Mouse (Mus musculus): ENCODE results near the gene Ccl6. TPM values are rescaled to one million over a fixed set of nuclear protein-coding genes. Genes with fewer than 3 reads are reported as not detected.

Gene Ccl6
- polyA plus RNA-seq, 1 experiment = 12.5 TPM

- TF ChIP-seq CTCF (IDR thresholded peaks at IDR 0.05; ENCODE audit: extremely low read depth, insufficient read depth, insufficient read length, insufficient replicate concordance) (no peak), POLR2A (IDR thresholded peaks at IDR 0.05; ENCODE audit: low read depth, low read length) (no peak)
- Histone ChIP-seq H3K4me3 (ENCODE audit: extremely low read depth, insufficient read depth, insufficient read length) (no peak overlapping the region), H3K27me3 (ENCODE audit: control insufficient read depth, insufficient read depth, low read length) (no peaks in the 10 kb centered on the region), H3K36me3 (ENCODE audit: control insufficient read depth, insufficient read depth, low read length) (no peaks in the 10 kb centered on the region), H3K27ac (ENCODE audit: insufficient read depth, low read length) (no peak overlapping the region), H3K4me1 (ENCODE audit: control insufficient read depth, insufficient read depth, insufficient read length) (peaks cover 4% of the 10 kb centered on the region; the same call in 1 of the 2 replicates)
- no peak for DNase-seq (ENCODE audit: low read depth in 1 of 2, low spot score in 2 of 2)
- 40% methylated on average over 4 of the region's 4 CpGs for WGBS
Measured at GRCm38 (mm10) chr11:83576927-83577555, 15.8 kb downstream of the Ccl6 start.

- no peak for DNase-seq (ENCODE audit: low read depth in 1 of 2, low spot score in 2 of 2)
- Histone ChIP-seq H3K27ac (ENCODE audit: insufficient read depth, low read length) (no peak overlapping the region), H3K27me3 (ENCODE audit: control insufficient read depth, insufficient read depth, low read length) (no peaks in the 10 kb centered on the region), H3K36me3 (ENCODE audit: control insufficient read depth, insufficient read depth, low read length) (no peaks in the 10 kb centered on the region), H3K4me3 (ENCODE audit: extremely low read depth, insufficient read depth, insufficient read length) (no peak overlapping the region), H3K4me1 (ENCODE audit: control insufficient read depth, insufficient read depth, insufficient read length) (peaks cover 12% of the 10 kb centered on the region; the same call in 1 of the 2 replicates)
- WGBS = 68% methylated on average over 9 of the region's 9 CpGs
- TF ChIP-seq POLR2A (IDR thresholded peaks at IDR 0.05; ENCODE audit: low read depth, low read length) = no peak
Measured at GRCm38 (mm10) chr11:83572834-83573233, 20.1 kb downstream of the Ccl6 start.

- Histone ChIP-seq H3K4me3 (ENCODE audit: extremely low read depth, insufficient read depth, insufficient read length) (no peak overlapping the region), H3K36me3 (ENCODE audit: control insufficient read depth, insufficient read depth, low read length) (no peaks in the 10 kb centered on the region), H3K27me3 (ENCODE audit: control insufficient read depth, insufficient read depth, low read length) (no peaks in the 10 kb centered on the region), H3K27ac (ENCODE audit: insufficient read depth, low read length) (no peak overlapping the region), H3K4me1 (ENCODE audit: control insufficient read depth, insufficient read depth, insufficient read length) (peaks cover 12% of the 10 kb centered on the region; the same call in 1 of the 2 replicates)
- no peak for TF ChIP-seq POLR2A (IDR thresholded peaks at IDR 0.05; ENCODE audit: low read depth, low read length)
- no peak for TF ChIP-seq CTCF (IDR thresholded peaks at IDR 0.05; ENCODE audit: extremely low read depth, insufficient read depth, insufficient read length, insufficient replicate concordance)
- WGBS = 14% methylated on average over 8 of the region's 8 CpGs
- DNase-seq (ENCODE audit: low read depth in 1 of 2, low spot score in 2 of 2) = peak in 1 of 2 experiments; percentile 24
Measured at GRCm38 (mm10) chr11:83572223-83572622, 20.7 kb downstream of the Ccl6 start.

GRCm38 (mm10) chr11:83570189-83570588, 22.7 kb downstream of the Ccl6 start:
- no peaks in the 10 kb centered on the region for H3K36me3 ChIP-seq (ENCODE audit: control insufficient read depth, insufficient read depth, low read length)
- H3K4me1 ChIP-seq (ENCODE audit: control insufficient read depth, insufficient read depth, insufficient read length) = peaks cover 12% of the 10 kb centered on the region; the same call in 1 of the 2 replicates
- peak overlapping the region; percentile 2; the same call in 1 of the 2 replicates for H3K27ac ChIP-seq (ENCODE audit: insufficient read depth, low read length)
- no peaks in the 10 kb centered on the region for H3K27me3 ChIP-seq (ENCODE audit: control insufficient read depth, insufficient read depth, low read length)
- WGBS = 56% methylated on average over 2 of the region's 2 CpGs
- no peak for DNase-seq (ENCODE audit: low read depth in 1 of 2, low spot score in 2 of 2)
- TF ChIP-seq CTCF (IDR thresholded peaks at IDR 0.05; ENCODE audit: extremely low read depth, insufficient read depth, insufficient read length, insufficient replicate concordance) (no peak), POLR2A (IDR thresholded peaks at IDR 0.05; ENCODE audit: low read depth, low read length) (no peak)
- no peak overlapping the region for H3K4me3 ChIP-seq (ENCODE audit: extremely low read depth, insufficient read depth, insufficient read length)

DNA sequence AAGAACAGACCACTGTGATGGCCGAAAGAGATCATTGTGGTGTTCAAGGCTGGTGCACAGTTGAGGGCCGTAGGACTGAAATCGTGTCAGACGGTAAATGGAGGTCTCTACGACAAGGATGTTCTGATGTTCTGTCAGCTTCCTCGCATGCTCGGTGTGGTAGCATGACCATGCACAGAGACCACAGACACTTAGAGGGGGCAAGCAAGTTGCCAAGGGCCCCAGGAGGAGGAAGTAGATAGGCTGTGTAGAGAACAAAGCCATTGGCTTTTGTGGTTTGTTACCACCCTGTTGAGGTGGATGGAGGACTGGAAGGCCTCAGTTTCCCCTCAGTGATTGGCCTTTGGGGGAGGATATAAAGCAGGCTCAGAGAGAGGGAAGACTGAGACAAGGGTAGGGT, 23.6 kb downstream of the Ccl6 start:
- H3K27ac ChIP-seq (ENCODE audit: insufficient read depth, low read length) = no peak overlapping the region
- no peak for TF ChIP-seq POLR2A (IDR thresholded peaks at IDR 0.05; ENCODE audit: low read depth, low read length)
- no peak for TF ChIP-seq CTCF (IDR thresholded peaks at IDR 0.05; ENCODE audit: extremely low read depth, insufficient read depth, insufficient read length, insufficient replicate concordance)
- peaks cover 12% of the 10 kb centered on the region; the same call in 1 of the 2 replicates for H3K4me1 ChIP-seq (ENCODE audit: control insufficient read depth, insufficient read depth, insufficient read length)
- 44% methylated on average over 7 of the region's 7 CpGs for WGBS
- no peaks in the 10 kb centered on the region for H3K27me3 ChIP-seq (ENCODE audit: control insufficient read depth, insufficient read depth, low read length)
- no peak for DNase-seq (ENCODE audit: low read depth in 1 of 2, low spot score in 2 of 2)
- H3K4me3 ChIP-seq (ENCODE audit: extremely low read depth, insufficient read depth, insufficient read length) = no peak overlapping the region
- H3K36me3 ChIP-seq (ENCODE audit: control insufficient read depth, insufficient read depth, low read length) = no peaks in the 10 kb centered on the region

- Histone ChIP-seq H3K4me3 (ENCODE audit: extremely low read depth, insufficient read depth, insufficient read length) (no peak overlapping the region), H3K36me3 (ENCODE audit: control insufficient read depth, insufficient read depth, low read length) (no peaks in the 10 kb centered on the region), H3K4me1 (ENCODE audit: control insufficient read depth, insufficient read depth, insufficient read length) (peaks cover 12% of the 10 kb centered on the region; the same call in 1 of the 2 replicates), H3K27ac (ENCODE audit: insufficient read depth, low read length) (no peak overlapping the region), H3K27me3 (ENCODE audit: control insufficient read depth, insufficient read depth, low read length) (no peaks in the 10 kb centered on the region)
- no peak for DNase-seq (ENCODE audit: low read depth in 1 of 2, low spot score in 2 of 2)
- 50% methylated on average over 3 of the region's 3 CpGs for WGBS
- TF ChIP-seq CTCF (IDR thresholded peaks at IDR 0.05; ENCODE audit: extremely low read depth, insufficient read depth, insufficient read length, insufficient replicate concordance) (no peak), POLR2A (IDR thresholded peaks at IDR 0.05; ENCODE audit: low read depth, low read length) (no peak)
Measured at GRCm38 (mm10) chr11:83568786-83569185, 24.1 kb downstream of the Ccl6 start.

- WGBS = 87% methylated on average over 9 of the region's 9 CpGs
- TF ChIP-seq POLR2A (IDR thresholded peaks at IDR 0.05; ENCODE audit: low read depth, low read length) (no peak), CTCF (IDR thresholded peaks at IDR 0.05; ENCODE audit: extremely low read depth, insufficient read depth, insufficient read length, insufficient replicate concordance) (no peak)
- Histone ChIP-seq H3K4me3 (ENCODE audit: extremely low read depth, insufficient read depth, insufficient read length) (no peak overlapping the region), H3K27ac (ENCODE audit: insufficient read depth, low read length) (no peak overlapping the region), H3K36me3 (ENCODE audit: control insufficient read depth, insufficient read depth, low read length) (no peaks in the 10 kb centered on the region), H3K4me1 (ENCODE audit: control insufficient read depth, insufficient read depth, insufficient read length) (peaks cover 12% of the 10 kb centered on the region; the same call in 1 of the 2 replicates), H3K27me3 (ENCODE audit: control insufficient read depth, insufficient read depth, low read length) (no peaks in the 10 kb centered on the region)
- DNase-seq (ENCODE audit: low read depth in 1 of 2, low spot score in 2 of 2) = no peak
Measured at GRCm38 (mm10) chr11:83568061-83568460, 24.8 kb downstream of the Ccl6 start.

All from spleen, adult 2 months (tissue).